Mouse (Mus musculus): ENCODE measurements around the gene Olfr750. TPM values are rescaled to one million over a fixed set of nuclear protein-coding genes. Genes with fewer than 3 reads are reported as not detected.

Gene Olfr750
- polyA plus RNA-seq, 1 experiment: not detected

- Histone ChIP-seq H3K4me1 (ENCODE audit: control insufficient read depth, insufficient read depth, low read length) (peaks cover 36% of the 10 kb centered on the region), H3K4me3 (ENCODE audit: insufficient read depth, low read length) (peak overlapping the region; percentile 28), H3K27ac (ENCODE audit: insufficient read depth, low read depth, low read length) (peak overlapping the region; percentile 98)
- TF ChIP-seq CTCF (IDR thresholded peaks at IDR 0.05; ENCODE audit: low read depth, low read length) (no peak), POLR2A (IDR thresholded peaks at IDR 0.05; ENCODE audit: borderline replicate concordance, low read depth, low read length) (no peak)
Measured at GRCm38 (mm10) chr14:51095736-51096524, 21.7 kb upstream of the Olfr750 start.

- Histone ChIP-seq H3K27ac (ENCODE audit: insufficient read depth, low read depth, low read length) (peak overlapping the region; percentile 98), H3K4me1 (ENCODE audit: control insufficient read depth, insufficient read depth, low read length) (peaks cover 36% of the 10 kb centered on the region), H3K4me3 (ENCODE audit: insufficient read depth, low read length) (peak overlapping the region; percentile 2; the same call in 1 of the 2 replicates)
- TF ChIP-seq CTCF (IDR thresholded peaks at IDR 0.05; ENCODE audit: low read depth, low read length): no peak
- TF ChIP-seq POLR2A (IDR thresholded peaks at IDR 0.05; ENCODE audit: borderline replicate concordance, low read depth, low read length): no peak
Measured at GRCm38 (mm10) chr14:51094921-51095320, 20.7 kb upstream of the Olfr750 start.

GRCm38 (mm10) chr14:51094096-51094875 lies 20.1 kb upstream of the Olfr750 start:
- H3K27ac ChIP-seq (ENCODE audit: insufficient read depth, low read depth, low read length): peak overlapping the region; percentile 98
- peaks cover 36% of the 10 kb centered on the region for H3K4me1 ChIP-seq (ENCODE audit: control insufficient read depth, insufficient read depth, low read length)
- H3K4me3 ChIP-seq (ENCODE audit: insufficient read depth, low read length): peak overlapping the region; percentile 41
- TF ChIP-seq POLR2A (IDR thresholded peaks at IDR 0.05; ENCODE audit: borderline replicate concordance, low read depth, low read length) (no peak), CTCF (IDR thresholded peaks at IDR 0.05; ENCODE audit: low read depth, low read length) (no peak)

GRCm38 (mm10) chr14:51093496-51093895 lies 19.3 kb upstream of the Olfr750 start:
- Histone ChIP-seq H3K4me3 (ENCODE audit: insufficient read depth, low read length) (peak overlapping the region; percentile 41), H3K4me1 (ENCODE audit: control insufficient read depth, insufficient read depth, low read length) (peaks cover 36% of the 10 kb centered on the region), H3K27ac (ENCODE audit: insufficient read depth, low read depth, low read length) (peak overlapping the region; percentile 98)
- TF ChIP-seq CTCF (IDR thresholded peaks at IDR 0.05; ENCODE audit: low read depth, low read length) (no peak), POLR2A (IDR thresholded peaks at IDR 0.05; ENCODE audit: borderline replicate concordance, low read depth, low read length) (no peak)

- Histone ChIP-seq H3K4me1 (ENCODE audit: control insufficient read depth, insufficient read depth, low read length) (peaks cover 30% of the 10 kb centered on the region), H3K4me3 (ENCODE audit: insufficient read depth, low read length) (peak overlapping the region; percentile 86), H3K27ac (ENCODE audit: insufficient read depth, low read depth, low read length) (peak overlapping the region; percentile 96)
- no peak for TF ChIP-seq POLR2A (IDR thresholded peaks at IDR 0.05; ENCODE audit: borderline replicate concordance, low read depth, low read length)
- no peak for TF ChIP-seq CTCF (IDR thresholded peaks at IDR 0.05; ENCODE audit: low read depth, low read length)
Measured at GRCm38 (mm10) chr14:51092073-51092620, 17.9 kb upstream of the Olfr750 start.

- peak within 1 kb of the TSS; percentile 96 for H3K27ac ChIP-seq (ENCODE audit: insufficient read depth, low read depth, low read length)
- TF ChIP-seq CTCF (IDR thresholded peaks at IDR 0.05; ENCODE audit: low read depth, low read length): no peak
- H3K4me1 ChIP-seq (ENCODE audit: control insufficient read depth, insufficient read depth, low read length): peaks cover 23% of the 10 kb centered on the region
- H3K4me3 ChIP-seq (ENCODE audit: insufficient read depth, low read length): peak within 1 kb of the TSS; percentile 86
Measured at GRCm38 (mm10) chr14:51090921-51091900, 17.0 kb upstream of the Olfr750 start, which contains the start of the genes Rnase4 and Ang. TSS of gene Rnase4 (plus strand) at chr14:51091077. TSS of gene Ang (plus strand) at chr14:51091150.

GRCm38 (mm10) chr14:51090077-51090781 lies 16.0 kb upstream of the Olfr750 start:
- H3K4me1 ChIP-seq (ENCODE audit: control insufficient read depth, insufficient read depth, low read length): peaks cover 17% of the 10 kb centered on the region

GRCm38 (mm10) chr14:51089674-51090076 lies 15.4 kb upstream of the Olfr750 start:
- TF ChIP-seq CTCF (IDR thresholded peaks at IDR 0.05; ENCODE audit: low read depth, low read length): no peak
- no peak for TF ChIP-seq POLR2A (IDR thresholded peaks at IDR 0.05; ENCODE audit: borderline replicate concordance, low read depth, low read length)
- Histone ChIP-seq H3K4me1 (ENCODE audit: control insufficient read depth, insufficient read depth, low read length) (peaks cover 12% of the 10 kb centered on the region), H3K4me3 (ENCODE audit: insufficient read depth, low read length) (peak overlapping the region; percentile 61), H3K27ac (ENCODE audit: insufficient read depth, low read depth, low read length) (peak overlapping the region; percentile 96)

More at GRCm38 (mm10) chr14:51090077-51090781, 16.0 kb upstream of the Olfr750 start:
- peak overlapping the region; percentile 86 for H3K4me3 ChIP-seq (ENCODE audit: insufficient read depth, low read length)
- peak overlapping the region; percentile 96 for H3K27ac ChIP-seq (ENCODE audit: insufficient read depth, low read depth, low read length)
- TF ChIP-seq POLR2A (IDR thresholded peaks at IDR 0.05; ENCODE audit: borderline replicate concordance, low read depth, low read length): no peak
- no peak for TF ChIP-seq CTCF (IDR thresholded peaks at IDR 0.05; ENCODE audit: low read depth, low read length)
